Mouse (Mus musculus) G1E (cell line): ENCODE results near the gene Sdk1. TPM values are rescaled to one million over a fixed set of nuclear protein-coding genes. Genes with fewer than 3 reads are reported as not detected.

Experiments
- ATAC-seq: 2 replicates; pipeline ENCODE4 v1.8.0; 2016; ENCODE audit warnings: mild to moderate bottlenecking; ENCODE audit not compliant: insufficient number of reproducible peaks, poor library complexity, low FRiP score, severe bottlenecking; ENCODE audit errors: extremely low read depth
- DNase-seq: peaks from one replicate; pipeline ENCODE4 v3.0.0; 2012; ENCODE audit warnings: low spot score
- H3K27me3 ChIP-seq: 2 replicates; pipeline ENCODE4 v1.6.1; 2012; ENCODE audit warnings: mild to moderate bottlenecking, low read length, inconsistent platforms; ENCODE audit not compliant: insufficient read depth
- H3K36me3 ChIP-seq: replicated peaks from 2 replicates; pipeline ENCODE3; 2012; ENCODE audit warnings: mild to moderate bottlenecking, inconsistent platforms
- H3K4me1 ChIP-seq: 2 replicates; pipeline ENCODE4 v1.6.1; 2012; ENCODE audit warnings: low read depth, low read length, inconsistent platforms, mixed read lengths; ENCODE audit not compliant: insufficient read depth
- H3K4me3 ChIP-seq: 2 replicates; pipeline ENCODE4 v1.5.1; 2012; ENCODE audit warnings: low read depth, mild to moderate bottlenecking, inconsistent platforms, low read length, moderate library complexity, mixed read lengths
- H3K9me3 ChIP-seq: replicated peaks from 2 replicates; pipeline ENCODE4 v1.6.1; 2012; ENCODE audit warnings: inconsistent platforms
- CTCF ChIP-seq: IDR thresholded peaks from 2 replicates; pipeline ENCODE4 v1.5.1; 2012; ENCODE audit warnings: low read depth, low read length, inconsistent platforms, mixed read lengths
- GATA1 ChIP-seq: IDR thresholded peaks from 2 replicates; pipeline ENCODE4 v1.6.1; 2012; ENCODE audit warnings: borderline replicate concordance, low read length, inconsistent platforms, mixed read lengths
- GATA2 ChIP-seq: IDR thresholded peaks from 2 replicates; pipeline ENCODE4 v1.6.1; 2012; ENCODE audit warnings: low read depth, low read length, inconsistent platforms, borderline replicate concordance
- POLR2AphosphoS5 ChIP-seq: IDR thresholded peaks from 2 replicates; pipeline ENCODE4 v1.6.1; 2012; ENCODE audit warnings: low read depth, low read length, inconsistent platforms; ENCODE audit not compliant: insufficient replicate concordance
- TAL1 ChIP-seq: conservative IDR thresholded peaks from 2 replicates; pipeline ENCODE4 v1.6.1; 2012; ENCODE audit warnings: low read depth, low read length, inconsistent platforms, mixed read lengths
- polyA plus RNA-seq: library from polyadenylated mRNA; stranded (reverse); fragments of >175 nt; gene quantifications from 2 replicates; pipeline ENCODE4 v1.2.3, GENCODE M21; 2012
- total RNA-seq, 2 experiments: library from RNA; stranded (forward) in 1 of 2; stranded (reverse) in 1 of 2; fragments of 200-1000 nt in 1 of 2; fragments of >200 nt in 1 of 2; fragmentation: Nextera tagmentation in 1 of 2; gene quantifications; 2 replicates each; pipeline ENCODE4 v1.2.3; 2014 to 2017

Gene Sdk1
- total and polyA plus RNA-seq, 3 experiments = 0.27 TPM; not detected in 2

DNA sequence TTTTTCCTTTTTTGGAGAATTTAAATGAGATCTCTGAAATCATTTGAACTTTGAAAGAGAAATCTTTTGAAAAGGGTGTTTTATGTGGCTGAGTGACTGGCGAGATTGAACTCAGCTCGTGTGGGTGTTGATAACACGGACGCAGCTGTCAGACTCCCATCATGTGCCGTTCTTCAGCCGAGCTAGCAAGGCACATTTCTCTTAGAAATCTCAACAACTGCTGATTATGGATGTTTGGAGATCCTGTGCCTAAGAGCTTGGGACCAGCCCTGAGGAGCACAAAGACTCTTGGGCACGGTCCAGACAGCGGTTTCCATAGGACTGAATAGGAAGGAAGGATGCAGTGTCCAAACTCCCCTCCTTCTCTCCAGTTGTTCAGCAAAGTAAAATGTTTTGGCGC is 648.5 kb downstream of the Sdk1 start:
- ATAC-seq = no peak

DNA sequence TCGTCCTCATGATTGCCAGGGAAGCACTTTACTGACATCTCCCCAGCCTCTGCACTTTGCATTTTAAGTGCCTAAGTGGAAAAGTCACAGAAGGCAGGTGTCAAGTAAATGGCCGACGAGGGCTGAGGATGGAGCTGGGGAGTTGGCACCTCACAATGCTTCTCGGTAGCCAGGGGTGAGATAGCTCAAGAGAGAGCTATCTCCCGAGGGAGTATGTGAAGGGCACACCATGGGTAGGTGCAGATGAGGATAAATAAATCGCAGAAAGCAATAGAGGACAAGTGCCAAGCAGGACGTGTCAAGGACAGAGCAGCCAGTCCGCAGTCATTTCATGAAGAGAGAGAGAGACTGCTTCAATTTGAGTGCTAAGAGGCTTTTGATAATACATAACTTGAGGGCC is 655.1 kb downstream of the Sdk1 start:
- no peak for TF ChIP-seq GATA1
- TF ChIP-seq TAL1 = no peak
- TF ChIP-seq GATA2 = no peak
- no peak for TF ChIP-seq CTCF
- no peak for TF ChIP-seq POLR2AphosphoS5
- Histone ChIP-seq H3K4me3 (no peak overlapping the region), H3K4me1 (no peaks in the 10 kb centered on the region), H3K27me3 (no peaks in the 10 kb centered on the region), H3K9me3 (peaks cover 65% of the 10 kb centered on the region), H3K36me3 (no peaks in the 10 kb centered on the region)
- no peak for DNase-seq
- ATAC-seq = no peak

More for the DNA sequence above, 648.5 kb downstream of the Sdk1 start:
- DNase-seq = no peak
- Histone ChIP-seq H3K36me3 (no peaks in the 10 kb centered on the region), H3K4me3 (no peak overlapping the region), H3K9me3 (peaks cover 71% of the 10 kb centered on the region), H3K4me1 (no peaks in the 10 kb centered on the region), H3K27me3 (no peaks in the 10 kb centered on the region)
- TF ChIP-seq TAL1 (no peak), GATA2 (no peak), POLR2AphosphoS5 (no peak), CTCF (no peak), GATA1 (no peak)

DNA sequence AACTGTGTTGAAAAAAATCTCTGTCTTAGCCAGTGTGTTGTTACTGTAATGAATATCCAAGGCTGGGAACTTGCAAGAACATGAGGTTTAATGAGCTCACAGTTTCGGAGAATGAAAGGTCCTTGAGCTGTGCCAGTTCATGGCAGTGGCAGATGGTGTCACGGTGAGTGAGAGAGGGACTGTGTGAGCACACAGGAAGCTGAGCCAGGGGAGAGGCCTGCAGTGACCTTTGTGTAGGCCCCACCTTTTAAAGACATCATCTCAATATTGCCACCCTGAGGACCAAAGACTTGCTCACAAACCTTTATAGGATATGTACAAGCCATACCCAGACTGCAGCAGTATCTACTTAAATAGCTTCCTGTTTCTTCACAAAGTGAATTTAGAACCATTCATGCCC is 656.2 kb downstream of the Sdk1 start:
- no peaks in the 10 kb centered on the region for H3K36me3 ChIP-seq
- no peak for DNase-seq
- H3K4me3 ChIP-seq = no peak overlapping the region
- H3K27me3 ChIP-seq = no peaks in the 10 kb centered on the region
- no peaks in the 10 kb centered on the region for H3K4me1 ChIP-seq
- peaks cover 69% of the 10 kb centered on the region for H3K9me3 ChIP-seq
- TF ChIP-seq TAL1 (no peak), GATA2 (no peak), POLR2AphosphoS5 (no peak), CTCF (no peak), GATA1 (no peak)
- no peak for ATAC-seq

DNA sequence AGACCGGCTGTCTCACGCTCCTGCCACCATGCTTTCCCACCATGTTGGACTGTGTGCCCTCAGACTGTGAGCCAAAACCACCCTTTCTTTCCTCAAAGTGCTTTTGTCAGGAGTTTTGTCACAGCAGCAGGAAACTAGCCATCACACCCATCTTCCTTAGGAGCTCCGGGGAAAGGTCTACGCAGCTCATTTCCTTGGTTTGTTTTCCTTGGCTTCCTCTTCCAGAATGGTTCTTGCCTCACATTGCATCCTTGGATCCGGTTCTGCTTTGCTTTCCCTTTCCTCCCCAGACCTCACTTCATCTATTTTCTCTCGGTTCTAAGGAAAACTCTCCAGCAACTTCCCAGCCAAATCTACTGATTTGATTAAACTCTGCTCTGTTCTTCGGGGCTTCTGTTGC is 658.5 kb downstream of the Sdk1 start:
- DNase-seq (no peak), ATAC-seq (no peak)
- no peaks in the 10 kb centered on the region for H3K4me1 ChIP-seq
- no peaks in the 10 kb centered on the region for H3K27me3 ChIP-seq
- no peak overlapping the region for H3K4me3 ChIP-seq
- H3K9me3 ChIP-seq = peaks cover 77% of the 10 kb centered on the region
- TF ChIP-seq GATA1 (no peak), GATA2 (no peak), POLR2AphosphoS5 (no peak), CTCF (no peak), TAL1 (no peak)
- no peaks in the 10 kb centered on the region for H3K36me3 ChIP-seq

DNA sequence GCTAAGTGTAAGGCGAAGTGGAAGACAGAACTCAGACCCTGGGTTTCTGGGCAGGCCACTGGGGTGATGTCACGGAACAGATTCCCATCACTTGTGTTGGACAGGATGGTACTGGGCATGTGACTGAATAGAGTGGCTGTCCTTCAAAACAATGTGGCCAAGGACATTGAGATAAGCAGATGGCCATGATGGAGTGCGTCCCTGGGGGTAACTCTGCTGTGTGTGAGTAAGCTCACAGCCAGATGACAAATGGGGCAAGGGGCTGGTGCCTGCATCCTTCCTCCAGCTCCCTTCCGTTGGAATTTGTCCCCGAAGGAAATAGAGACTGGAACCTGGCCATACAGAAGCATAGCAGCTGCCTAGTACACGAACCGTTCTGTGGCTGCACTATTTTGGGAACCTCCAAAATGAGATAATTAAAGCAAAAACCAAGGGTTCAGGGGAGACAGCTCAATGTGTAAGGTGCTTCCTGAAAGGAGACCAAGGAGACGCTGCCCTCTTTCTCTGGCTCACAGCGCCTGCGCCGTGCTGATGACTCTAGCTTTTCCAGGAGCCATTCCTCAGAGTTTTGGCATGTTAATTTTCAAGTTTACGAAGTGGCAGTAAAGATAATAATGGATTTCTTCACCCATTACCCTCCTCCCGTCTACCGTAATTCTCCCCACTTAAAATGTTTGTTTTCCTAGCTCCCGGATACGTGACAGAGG is 661.4 kb downstream of the Sdk1 start:
- ATAC-seq = no peak
- TF ChIP-seq GATA2 (no peak), TAL1 (no peak), CTCF (no peak), POLR2AphosphoS5 (no peak)
- Histone ChIP-seq H3K4me1 (no peaks in the 10 kb centered on the region), H3K27me3 (no peaks in the 10 kb centered on the region), H3K9me3 (peaks cover 74% of the 10 kb centered on the region), H3K4me3 (no peak overlapping the region), H3K36me3 (no peaks in the 10 kb centered on the region)
- no peak for DNase-seq

DNA sequence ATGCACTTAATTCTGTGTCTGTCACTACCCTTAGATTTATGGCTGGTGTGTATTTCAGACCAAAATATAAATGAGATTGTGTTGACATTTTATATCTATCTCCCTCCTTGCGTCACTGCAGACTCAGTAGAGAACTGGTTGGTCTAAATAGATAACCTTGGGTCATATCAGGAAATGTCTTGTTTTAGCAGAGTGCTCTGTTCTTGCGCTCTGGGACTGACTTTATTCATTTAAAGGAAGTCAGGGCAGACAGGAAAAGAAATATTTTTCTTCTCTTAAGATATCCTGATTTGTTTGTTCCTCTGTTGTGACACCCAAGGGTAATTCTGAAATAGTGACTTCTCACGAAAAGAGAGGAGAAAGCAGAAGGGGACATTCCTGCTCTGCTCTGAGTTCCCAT is 669.2 kb downstream of the Sdk1 start:
- no peak overlapping the region for H3K4me3 ChIP-seq
- DNase-seq (no peak), ATAC-seq (no peak)
- TF ChIP-seq CTCF (no peak), TAL1 (no peak), POLR2AphosphoS5 (no peak), GATA2 (no peak), GATA1 (no peak)
- H3K4me1 ChIP-seq = no peaks in the 10 kb centered on the region
- no peaks in the 10 kb centered on the region for H3K36me3 ChIP-seq
- H3K27me3 ChIP-seq = no peaks in the 10 kb centered on the region
- H3K9me3 ChIP-seq = peaks cover 64% of the 10 kb centered on the region

DNA sequence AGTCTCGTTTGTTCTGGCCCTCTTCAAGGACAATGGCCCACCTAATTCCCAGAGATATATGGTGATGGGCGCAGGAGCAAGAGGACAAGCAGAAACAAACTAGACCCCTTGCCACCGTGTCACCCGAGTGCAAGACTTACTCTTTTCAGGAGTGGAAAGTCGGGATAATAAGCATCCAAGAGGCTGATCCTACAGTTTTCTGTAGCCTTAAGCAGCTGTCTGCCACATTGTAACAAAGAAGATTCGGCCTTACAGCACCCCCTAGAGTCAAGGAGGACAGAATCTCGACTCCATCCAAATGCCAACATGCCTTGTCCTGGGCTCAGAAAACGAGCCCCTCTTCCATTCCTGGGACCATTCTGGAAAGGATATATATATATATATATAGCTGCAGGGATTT is 669.6 kb downstream of the Sdk1 start:
- Histone ChIP-seq H3K36me3 (no peaks in the 10 kb centered on the region), H3K4me3 (no peak overlapping the region), H3K9me3 (peaks cover 61% of the 10 kb centered on the region), H3K4me1 (no peaks in the 10 kb centered on the region), H3K27me3 (no peaks in the 10 kb centered on the region)
- no peak for DNase-seq
- ATAC-seq = no peak
- TF ChIP-seq POLR2AphosphoS5 (no peak), TAL1 (no peak), CTCF (no peak), GATA2 (no peak), GATA1 (no peak)
